Mouse (Mus musculus) ES-Bruce4 (cell line): ENCODE results near the gene Man2c1.

Experiments used
- CTCF ChIP-seq: IDR thresholded peaks from one replicate; pipeline ENCODE4 v1.8.1; 2011; ENCODE audit warnings: low read depth, low read length
- EP300 ChIP-seq: IDR thresholded peaks from 2 replicates; pipeline ENCODE4 v1.6.1; 2011; ENCODE audit warnings: low read depth, low read length; ENCODE audit not compliant: insufficient read depth
- POLR2A ChIP-seq: IDR thresholded peaks from one replicate; pipeline ENCODE4 v1.8.1; 2011; ENCODE audit warnings: low read length; ENCODE audit not compliant: insufficient read depth

DNA sequence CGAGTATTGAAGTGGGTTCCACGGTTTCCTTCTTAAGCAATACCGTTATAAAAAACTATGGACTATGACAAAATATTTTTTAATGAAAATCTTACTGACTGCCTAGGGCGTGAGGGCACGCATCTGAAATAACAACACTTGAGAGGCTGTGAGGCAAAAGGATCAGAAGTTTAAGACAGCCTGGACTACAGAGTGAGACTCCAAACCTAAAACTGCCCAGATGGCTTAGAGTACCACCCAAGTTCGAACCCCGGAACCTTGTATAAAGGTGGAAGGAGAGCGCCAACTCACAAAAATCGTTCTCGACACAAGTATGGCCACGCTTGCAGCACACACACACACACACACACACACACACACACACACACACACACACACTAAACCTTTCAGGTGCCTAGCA lies 28.0 kb downstream of the Man2c1 start:
- TF ChIP-seq POLR2A: no peak
- no peak for TF ChIP-seq CTCF
- no peak for TF ChIP-seq EP300
